Mouse (Mus musculus) layer of hippocampus, adult 11-12 months (tissue): ENCODE results near the gene Tnfsf13b.

Source experiments
- DNase-seq: peaks from one replicate; pipeline ENCODE4 v3.0.0; 2022; ENCODE audit warnings: low spot score

The Tnfsf13b gene

DNA sequence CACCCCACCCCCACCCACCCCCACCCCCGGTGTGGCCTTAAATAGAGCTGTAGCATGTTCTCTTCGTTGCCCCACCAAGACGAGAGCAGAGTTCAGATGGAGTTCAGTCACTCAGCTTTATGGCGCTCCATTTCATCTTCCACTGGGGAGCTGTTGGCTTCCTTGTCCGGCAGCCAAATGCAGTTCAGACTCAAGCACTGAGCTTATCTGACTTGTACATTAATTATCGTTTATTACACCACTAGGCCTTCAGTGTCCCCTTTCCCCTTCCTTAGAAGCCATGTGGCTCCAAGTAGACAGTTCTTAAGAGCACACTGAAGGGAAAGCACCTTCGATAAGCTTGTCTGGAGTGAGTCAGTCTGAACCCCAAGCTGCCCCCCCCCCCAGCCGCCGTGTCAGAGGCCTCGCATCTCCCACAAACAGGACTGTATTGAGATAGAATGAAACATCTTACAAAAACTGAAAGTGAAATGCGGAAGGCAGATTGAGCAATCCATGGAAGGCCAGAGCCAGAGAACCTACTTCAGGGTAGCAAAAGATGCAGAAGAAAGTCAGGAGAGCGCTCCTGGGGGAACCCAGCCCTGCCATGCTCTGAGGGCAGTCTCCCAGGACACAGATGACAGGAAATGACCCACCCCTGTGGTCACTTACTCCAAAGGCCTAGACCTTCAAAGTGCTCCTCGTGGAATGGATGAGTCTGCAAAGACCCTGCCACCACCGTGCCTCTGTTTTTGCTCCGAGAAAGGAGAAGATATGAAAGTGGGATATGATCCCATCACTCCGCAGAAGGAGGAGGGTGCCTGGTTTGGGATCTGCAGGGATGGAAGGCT, at the start of gene Tnfsf13b:
TSS of gene Tnfsf13b (plus strand) at position 312 of the 830 bp plus-strand sequence.
- DNase-seq, result peak; percentile 27

GRCm38 (mm10) chr8:9958338-9958737, 47.9 kb upstream of the Tnfsf13b start:
- no peak for DNase-seq

DNA sequence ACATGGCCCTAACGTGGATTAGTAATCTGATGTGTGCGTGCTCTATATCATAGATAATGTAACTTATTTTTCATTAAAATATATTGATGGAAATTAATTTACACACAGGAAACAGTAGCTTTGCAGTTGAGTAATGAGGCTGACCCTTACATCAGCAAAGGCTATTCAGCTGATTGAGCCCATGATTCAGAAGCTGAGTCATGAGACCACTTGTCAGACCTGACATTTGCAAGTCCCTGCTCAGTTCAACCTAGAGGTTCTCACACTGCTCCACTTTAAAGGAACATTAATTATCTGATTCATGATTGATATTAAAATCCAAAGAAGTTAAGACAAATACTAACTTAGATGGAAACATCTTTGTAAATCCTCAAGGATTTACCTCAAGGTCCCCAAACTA, 46.3 kb upstream of the Tnfsf13b start:
- DNase-seq, result no peak

GRCm38 (mm10) chr8:9971866-9972265, 34.4 kb upstream of the Tnfsf13b start:
- DNase-seq, result no peak

GRCm38 (mm10) chr8:9975276-9975675, 31.0 kb upstream of the Tnfsf13b start:
- DNase-seq, result no peak

DNA sequence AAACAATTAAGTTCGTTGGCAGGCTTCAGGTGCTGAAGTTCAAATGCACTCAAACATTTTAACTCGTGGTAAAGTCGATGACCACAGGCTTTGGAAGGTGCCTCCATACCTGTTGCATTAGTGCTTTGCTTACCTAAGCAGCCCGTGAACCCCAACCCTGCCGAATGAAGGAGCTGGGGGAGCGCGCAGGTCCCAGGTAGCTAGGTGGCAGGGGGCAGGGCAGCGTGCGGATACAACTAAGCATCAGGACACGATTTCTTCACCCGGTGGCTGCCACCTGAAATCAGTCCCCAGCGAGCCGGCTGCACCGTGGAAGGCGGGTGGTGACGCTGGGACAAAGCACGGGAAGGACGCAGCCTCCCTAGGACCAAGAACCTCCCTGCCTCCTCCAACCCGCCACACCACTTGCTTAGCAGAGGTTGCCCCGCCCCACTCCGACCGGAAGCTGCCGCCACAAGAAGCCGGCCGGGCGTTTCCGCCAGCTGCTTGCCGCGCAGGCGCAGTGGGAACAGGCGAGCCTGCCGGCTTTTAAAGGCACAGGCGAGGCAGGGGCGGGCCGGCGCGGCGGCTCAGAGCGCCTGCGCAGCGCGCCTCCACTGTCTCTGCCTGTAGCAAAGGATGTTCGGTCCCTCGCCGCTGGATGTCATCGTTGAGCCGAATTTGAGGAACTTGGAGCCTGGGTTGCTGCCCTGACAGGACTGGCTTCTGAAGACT, 30.2 kb upstream of the Tnfsf13b start:
- peak; percentile 99 for DNase-seq

- peak; percentile 11 for DNase-seq
Measured at GRCm38 (mm10) chr8:9977016-9977415, 29.3 kb upstream of the Tnfsf13b start.

- DNase-seq, result peak; percentile 98
Measured at GRCm38 (mm10) chr8:9977573-9978314, 28.5 kb upstream of the Tnfsf13b start, which contains the start of the genes Lig4 and Abhd13. TSS of gene Lig4 (minus strand) at chr8:9977686. TSS of gene Abhd13 (plus strand) at chr8:9977707.

- no peak for DNase-seq
Measured at GRCm38 (mm10) chr8:9978475-9979230, 27.6 kb upstream of the Tnfsf13b start.

DNA sequence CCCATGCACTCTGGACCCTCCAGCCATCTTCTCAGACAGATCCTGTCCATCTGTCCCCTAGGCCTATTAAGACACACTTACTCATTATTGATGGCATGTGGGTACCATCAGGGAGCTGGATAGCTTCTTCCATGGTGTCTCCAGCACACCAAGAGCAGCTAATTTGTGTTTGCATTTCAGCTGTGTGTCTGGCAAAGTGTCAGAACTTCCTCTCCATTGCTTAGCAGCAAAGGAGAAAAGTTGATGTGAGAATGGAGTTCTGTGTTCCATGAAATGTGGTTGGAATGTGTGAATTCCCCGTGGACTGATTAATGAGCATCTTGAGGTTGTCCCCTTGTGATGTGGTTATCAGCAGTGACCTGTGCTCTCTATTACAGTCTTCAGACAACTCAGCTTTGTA, 26.5 kb upstream of the Tnfsf13b start:
- no peak for DNase-seq

DNA sequence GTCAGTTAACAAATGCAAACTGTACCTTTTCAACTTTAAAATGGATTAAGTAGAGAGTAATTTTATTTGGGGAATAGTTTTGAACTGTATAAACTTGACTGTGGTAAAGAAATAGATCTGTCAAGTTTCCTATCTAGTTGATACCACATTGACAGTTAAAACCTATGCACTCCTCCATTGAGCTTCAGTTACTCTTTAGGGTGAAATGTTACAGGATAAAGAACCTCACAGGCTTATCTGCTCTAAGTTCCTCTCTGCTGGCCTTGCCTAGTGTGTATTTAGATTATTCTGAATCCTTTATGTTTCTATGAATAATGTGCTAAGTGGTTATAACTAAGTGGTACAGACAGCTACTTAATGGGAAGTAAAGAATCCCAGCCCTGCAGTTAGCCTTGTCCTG, 26.1 kb upstream of the Tnfsf13b start:
- no peak for DNase-seq

DNA sequence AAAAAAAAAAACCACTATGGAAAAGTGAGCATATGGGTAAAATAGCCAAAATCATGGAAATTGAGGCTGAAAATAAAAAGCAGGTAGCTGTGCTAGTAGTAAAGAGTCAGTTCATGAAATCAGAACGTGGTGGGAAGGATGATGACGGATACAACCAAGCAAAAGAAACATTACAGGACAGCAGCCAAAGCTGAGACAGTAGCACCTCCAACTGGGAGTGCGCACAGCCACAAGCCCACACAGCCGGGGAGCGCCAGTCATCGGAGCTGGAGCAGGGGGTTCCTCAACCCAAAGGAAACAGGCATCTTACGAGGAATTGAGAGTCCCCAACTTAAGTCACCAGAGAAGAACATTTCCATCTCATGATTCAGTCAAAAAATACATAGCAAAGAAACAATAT, 2.2 kb upstream of the Tnfsf13b start:
- DNase-seq, result no peak

DNA sequence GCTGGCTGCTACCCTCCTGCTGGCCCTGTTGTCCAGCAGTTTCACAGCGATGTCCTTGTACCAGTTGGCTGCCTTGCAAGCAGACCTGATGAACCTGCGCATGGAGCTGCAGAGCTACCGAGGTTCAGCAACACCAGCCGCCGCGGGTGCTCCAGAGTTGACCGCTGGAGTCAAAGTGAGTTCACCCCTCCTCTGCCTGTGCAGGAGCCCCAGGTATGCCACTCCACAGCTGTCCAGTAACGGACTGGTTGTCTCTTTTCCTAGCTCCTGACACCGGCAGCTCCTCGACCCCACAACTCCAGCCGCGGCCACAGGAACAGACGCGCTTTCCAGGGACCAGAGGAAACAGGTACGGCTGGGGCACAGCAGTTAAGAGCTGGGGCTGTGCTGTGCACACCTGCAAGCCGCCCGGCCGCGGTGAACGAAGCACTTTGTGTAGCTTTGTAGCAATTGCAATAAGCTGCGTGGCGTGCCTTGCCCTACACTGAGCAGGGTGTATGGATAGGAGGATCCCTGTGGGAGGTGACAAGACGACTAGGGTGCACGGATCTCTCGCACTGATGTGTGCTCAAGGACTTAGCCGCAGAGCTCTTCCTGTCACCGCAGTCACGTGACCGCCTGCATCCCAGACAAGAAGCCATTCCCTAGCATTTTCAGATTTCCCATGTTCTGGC, 856 bp downstream of the Tnfsf13b start:
- DNase-seq, result peak; percentile 48

GRCm38 (mm10) chr8:10007660-10008028, 1.4 kb downstream of the Tnfsf13b start:
- DNase-seq, result no peak

DNA sequence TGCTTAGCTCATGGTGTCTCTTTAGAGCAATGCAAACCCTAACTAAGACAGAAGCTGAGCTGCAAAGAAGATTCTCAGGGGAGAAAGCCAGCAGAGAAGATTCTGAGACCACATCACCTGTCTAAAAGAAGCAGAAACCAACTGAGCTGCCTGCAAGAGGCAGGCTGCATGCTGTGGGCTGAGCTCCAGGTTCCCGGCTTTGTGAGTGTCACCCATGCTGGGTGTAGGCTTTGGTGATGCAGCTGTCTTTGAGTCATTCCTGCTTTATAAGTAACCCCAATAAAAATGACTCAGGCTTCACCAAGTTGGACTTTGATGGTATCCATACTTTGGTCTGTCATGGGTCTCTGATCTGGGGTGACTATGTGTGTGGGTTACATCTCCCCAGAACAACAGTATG, 10.0 kb downstream of the Tnfsf13b start:
- DNase-seq, result no peak

DNA sequence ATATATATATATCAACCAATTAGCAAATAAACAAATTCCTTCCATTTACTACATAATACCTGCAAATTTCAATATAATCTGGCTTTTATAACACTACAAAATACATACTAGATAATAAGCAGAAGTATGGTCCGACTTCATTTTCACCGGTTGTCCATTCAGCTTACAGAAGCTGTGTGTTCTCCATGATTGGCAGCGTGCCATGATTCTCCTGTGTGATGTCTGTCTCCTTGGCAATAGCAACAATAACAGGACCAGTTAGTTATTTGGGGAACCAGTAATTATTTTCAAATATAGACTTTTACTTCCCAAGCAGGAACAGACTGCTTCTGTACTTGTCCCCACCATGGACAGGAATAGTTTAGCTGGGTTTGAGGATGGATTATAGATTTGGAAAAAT, 11.0 kb downstream of the Tnfsf13b start:
- peak; percentile 42 for DNase-seq

GRCm38 (mm10) chr8:10030320-10031060, 24.2 kb downstream of the Tnfsf13b start:
- no peak for DNase-seq

DNA sequence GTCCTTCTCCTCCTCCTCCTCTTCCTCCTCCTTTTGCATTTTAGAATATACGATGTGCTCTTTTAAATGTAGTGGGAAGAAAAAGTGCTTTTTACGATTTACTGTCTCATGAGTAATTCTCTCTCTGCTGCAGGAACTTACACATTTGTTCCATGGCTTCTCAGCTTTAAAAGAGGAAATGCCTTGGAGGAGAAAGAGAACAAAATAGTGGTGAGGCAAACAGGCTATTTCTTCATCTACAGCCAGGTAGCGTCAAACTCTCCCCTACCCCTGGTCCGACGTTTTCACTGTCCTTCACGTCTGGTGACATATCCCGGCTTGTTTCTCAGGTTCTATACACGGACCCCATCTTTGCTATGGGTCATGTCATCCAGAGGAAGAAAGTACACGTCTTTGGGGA, 24.9 kb downstream of the Tnfsf13b start:
- DNase-seq, result no peak

DNA sequence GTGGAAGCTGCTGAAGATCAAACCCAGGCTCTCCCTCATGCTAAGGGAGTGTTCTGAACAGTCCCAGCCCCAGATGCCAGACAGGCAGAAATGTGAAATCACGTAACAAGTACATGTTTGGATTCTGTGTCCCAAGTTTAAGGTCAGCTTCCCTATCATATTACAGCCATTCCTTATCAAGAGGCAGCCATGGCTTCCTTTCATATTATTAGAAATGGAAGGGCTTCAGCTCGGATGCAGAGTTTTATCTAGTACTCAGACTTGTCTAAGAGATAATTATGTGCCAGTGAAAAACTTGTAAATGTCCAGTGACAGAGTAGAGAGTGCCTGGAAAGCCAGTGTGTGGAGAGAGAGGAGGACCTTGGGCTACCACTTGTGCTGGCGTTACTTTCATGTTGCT, 34.6 kb downstream of the Tnfsf13b start:
- DNase-seq, result no peak

- peak; percentile 49 for DNase-seq
Measured at GRCm38 (mm10) chr8:10043842-10044510, 37.7 kb downstream of the Tnfsf13b start.
